ENCODE assay signal across 26 mouse cellular contexts in genomic region chr7:109873170-109873569, GRCm38 (mm10). TPM values are rescaled to one million over a fixed set of nuclear protein-coding genes. Genes with fewer than 3 reads are reported as not detected.
DNase-seq lines count a peak whose midpoint lies in the region; ATAC-seq and TF ChIP-seq lines count a peak whose summit lies in the region.
"Had no signal": no experiment of that assay in that cellular context is flagged by ENCODE, and none has a peak within 500 bp of the region (broad histone marks: within the 10 kb centered on the region; RNA-seq: fewer than 3 reads in every experiment).

No protein-coding gene starts in this region.

- ATAC-seq in forebrain, embryonic 12.5 days (ENCODE audit: low FRiP score): no peak
- ATAC-seq in forebrain, embryonic 15.5 days (replicated peaks): no peak
- ATAC-seq: activated CD4-positive, CD25-positive, alpha-beta regulatory T cell, adult 4 months; CD4-positive, CD25-positive, alpha-beta regulatory T cell, adult 4 months; forebrain, embryonic 13.5 days; forebrain, embryonic 16.5 days; Patski had no signal

- H3K9me3 ChIP-seq in forebrain, embryonic 12.5 days: no peaks in the 10 kb centered on the region
- no peaks in the 10 kb centered on the region for H3K9me3 ChIP-seq in forebrain, embryonic 15.5 days
- no peaks in the 10 kb centered on the region for H3K9me3 ChIP-seq in ES-Bruce4 (replicated peaks; ENCODE audit: control insufficient read depth, insufficient read depth, low read length, poor library complexity, severe bottlenecking)
- H3K9me3 ChIP-seq: embryonic facial prominence, embryonic 13.5 days; embryonic facial prominence, embryonic 15.5 days; forebrain, embryonic 10.5 days; forebrain, embryonic 13.5 days; G1E had no signal

- peak; percentile 78 for TF ChIP-seq EP300 in ES-Bruce4 (IDR thresholded peaks at IDR 0.05; ENCODE audit: insufficient read depth, low read depth, low read length)

- H3K9ac ChIP-seq in forebrain, embryonic 12.5 days: no peak overlapping the region
- H3K9ac ChIP-seq in forebrain, embryonic 15.5 days (replicated peaks): no peak overlapping the region
- H3K9ac ChIP-seq in ES-Bruce4 (ENCODE audit: low read depth, poor library complexity, severe bottlenecking): no peak overlapping the region
- H3K9ac ChIP-seq: embryonic facial prominence, embryonic 13.5 days; embryonic facial prominence, embryonic 15.5 days; forebrain, embryonic 13.5 days had no signal

- no peak for TF ChIP-seq CTCF in ES-Bruce4 (IDR thresholded peaks at IDR 0.05; ENCODE audit: low read depth, low read length)

- no peak overlapping the region for H3K4me3 ChIP-seq in forebrain, embryonic 12.5 days (replicated peaks)
- no peak overlapping the region for H3K4me3 ChIP-seq in forebrain, embryonic 15.5 days
- no peak overlapping the region for H3K4me3 ChIP-seq in ES-Bruce4 (ENCODE audit: low read depth, low read length)
- H3K4me3 ChIP-seq: embryonic facial prominence, embryonic 13.5 days; embryonic facial prominence, embryonic 15.5 days; erythroblast, embryonic 14.5 days; forebrain, embryonic 10.5 days; forebrain, embryonic 13.5 days had no signal

- H3K4me1 ChIP-seq in forebrain, embryonic 12.5 days: no peaks in the 10 kb centered on the region
- peaks cover 17% of the 10 kb centered on the region for H3K4me1 ChIP-seq in forebrain, embryonic 15.5 days
- H3K4me1 ChIP-seq in ES-Bruce4 (ENCODE audit: control insufficient read depth, insufficient read depth, low read length): no peaks in the 10 kb centered on the region
- H3K4me1 ChIP-seq: embryonic facial prominence, embryonic 13.5 days; embryonic facial prominence, embryonic 15.5 days had no signal

- DNase-seq in R1 (ENCODE audit: low read depth, low spot score): peak; percentile 61
- DNase-seq in urinary bladder, postnatal 36 days (ENCODE audit: low spot score in 2 of 2): no peak
- no peak for DNase-seq in gastrocnemius, postnatal 25 days
- DNase-seq: adrenal gland, adult 8-10 months; adrenal gland, postnatal 14 days; adrenal gland, postnatal 36 days; B cell, adult 2 months; cerebellum, adult 11-12 months; cerebellum, adult 2 months; cerebellum, adult 9-10 months; cerebellum, postnatal 10 days; cerebellum, postnatal 25 days had no signal

- no peak overlapping the region for H3K4me2 ChIP-seq in forebrain, embryonic 12.5 days
- H3K4me2 ChIP-seq in forebrain, embryonic 15.5 days (replicated peaks): no peak overlapping the region
- H3K4me2 ChIP-seq: embryonic facial prominence, embryonic 13.5 days; embryonic facial prominence, embryonic 15.5 days; forebrain, embryonic 13.5 days had no signal

- no peaks in the 10 kb centered on the region for H3K36me3 ChIP-seq in forebrain, embryonic 12.5 days (replicated peaks)
- H3K36me3 ChIP-seq in forebrain, embryonic 15.5 days: no peaks in the 10 kb centered on the region
- H3K36me3 ChIP-seq in ES-Bruce4 (ENCODE audit: control insufficient read depth, insufficient read depth, low read length, poor library complexity, severe bottlenecking): no peaks in the 10 kb centered on the region
- H3K36me3 ChIP-seq: embryonic facial prominence, embryonic 13.5 days; embryonic facial prominence, embryonic 15.5 days; forebrain, embryonic 10.5 days; G1E had no signal

- H3K27me3 ChIP-seq in forebrain, embryonic 12.5 days: peaks cover 14% of the 10 kb centered on the region
- H3K27me3 ChIP-seq in forebrain, embryonic 15.5 days: no peaks in the 10 kb centered on the region
- H3K27me3 ChIP-seq in ES-Bruce4 (ENCODE audit: control insufficient read depth, insufficient read depth, low read length, poor library complexity, severe bottlenecking): no peaks in the 10 kb centered on the region
- H3K27me3 ChIP-seq: CH12.LX; embryonic facial prominence, embryonic 13.5 days; embryonic facial prominence, embryonic 15.5 days; forebrain, embryonic 13.5 days had no signal

- WGBS in forebrain, embryonic 12.5 days: 69% methylated on average over 5 of the region's 5 CpGs
- 51% methylated on average over 5 of the region's 5 CpGs for WGBS in forebrain, embryonic 15.5 days

- H3K27ac ChIP-seq in forebrain, embryonic 12.5 days: 0 out of 2 replicates have a peak overlapping the region, but pooled peaks have one; percentile 19
- no peak overlapping the region; the same call in 1 of the 2 replicates for H3K27ac ChIP-seq in forebrain, embryonic 15.5 days (replicated peaks)
- peak overlapping the region; percentile 42; the same call in 1 of the 2 replicates for H3K27ac ChIP-seq in ES-Bruce4 (ENCODE audit: insufficient read depth, low read length)
- H3K27ac ChIP-seq: embryonic facial prominence, embryonic 13.5 days; embryonic facial prominence, embryonic 15.5 days; forebrain, embryonic 10.5 days; forebrain, embryonic 13.5 days had no signal

- no peak for TF ChIP-seq POLR2A in ES-Bruce4 (IDR thresholded peaks at IDR 0.05; ENCODE audit: insufficient read depth, low read length)

RNA-seq across cellular contexts. Expression of gene Scube2, which starts 7.7 kb away (rescaled TPM):
- polyA plus RNA-seq in forebrain, embryonic 12.5 days (2016; fragmentation: Nextera tagmentation; extraction: Ambion mirVana): 1.5 and 1.8 TPM in 2 replicates
- polyA plus RNA-seq in forebrain, embryonic 15.5 days (2015; fragmentation: Nextera tagmentation; extraction: Ambion mirVana): 0.79 and 0.92 TPM in 2 replicates
- polyA plus RNA-seq in ES-Bruce4 (2011; ENCODE audit: insufficient read depth, insufficient read length, low read depth, missing spikeins): 0.22 and 0.87 TPM in 2 replicates
- total RNA-seq in gastrocnemius, postnatal 25 days (2021): 1 to 10 TPM; 3.9 to 4.3 TPM
- total RNA-seq: CH12.LX had no signal
- polyA plus RNA-seq: CD4-positive, CD25-positive, alpha-beta regulatory T cell, adult 4 months; erythroblast, embryonic 14.5 days; Patski had no signal
